Mouse (Mus musculus) testis, adult 2 months (tissue): ENCODE measurements at regions not wholly inside any gene's neighbourhood (a gene's known extent, or its start where the extent isn't known, plus 50 kb on each side); places are given as distances from the start of the nearest gene placed in this dataset.

Experiments used
- H3K27ac ChIP-seq: fragments of 200-500 bp; 2 replicates; pipeline ENCODE4 v1.5.1; 2012; ENCODE audit warnings: low read depth, low read length; ENCODE audit not compliant: control insufficient read depth, insufficient read depth
- H3K27me3 ChIP-seq: fragments of 200-500 bp; 2 replicates; pipeline ENCODE4 v1.6.1; 2012; ENCODE audit warnings: mild to moderate bottlenecking, low read length, moderate library complexity; ENCODE audit not compliant: control insufficient read depth, insufficient read depth
- H3K36me3 ChIP-seq: fragments of 200-500 bp; 2 replicates; pipeline ENCODE4 v1.6.1; 2012; ENCODE audit warnings: mild to moderate bottlenecking, low read length; ENCODE audit not compliant: control insufficient read depth, insufficient read depth
- H3K4me1 ChIP-seq: fragments of 200-500 bp; 2 replicates; pipeline ENCODE4 v1.6.1; 2012; ENCODE audit warnings: low read length; ENCODE audit not compliant: control insufficient read depth, insufficient read depth
- H3K4me3 ChIP-seq: fragments of 200-500 bp; 2 replicates; pipeline ENCODE4 v1.5.1; 2012; ENCODE audit warnings: low read depth, mild to moderate bottlenecking, low read length, moderate library complexity, mixed read lengths; ENCODE audit not compliant: control insufficient read depth
- CTCF ChIP-seq: fragments of 200-500 bp; IDR thresholded peaks from 2 replicates; pipeline ENCODE4 v1.5.1; 2012; ENCODE audit warnings: low read depth, mild to moderate bottlenecking, inconsistent platforms, low read length, moderate library complexity; ENCODE audit not compliant: control insufficient read depth, insufficient read depth, insufficient replicate concordance
- POLR2A ChIP-seq: fragments of 200-500 bp; IDR thresholded peaks from 2 replicates; pipeline ENCODE4 v1.6.1; 2012; ENCODE audit warnings: low read depth, mild to moderate bottlenecking, inconsistent platforms, low read length, moderate library complexity; ENCODE audit not compliant: control insufficient read depth

DNA sequence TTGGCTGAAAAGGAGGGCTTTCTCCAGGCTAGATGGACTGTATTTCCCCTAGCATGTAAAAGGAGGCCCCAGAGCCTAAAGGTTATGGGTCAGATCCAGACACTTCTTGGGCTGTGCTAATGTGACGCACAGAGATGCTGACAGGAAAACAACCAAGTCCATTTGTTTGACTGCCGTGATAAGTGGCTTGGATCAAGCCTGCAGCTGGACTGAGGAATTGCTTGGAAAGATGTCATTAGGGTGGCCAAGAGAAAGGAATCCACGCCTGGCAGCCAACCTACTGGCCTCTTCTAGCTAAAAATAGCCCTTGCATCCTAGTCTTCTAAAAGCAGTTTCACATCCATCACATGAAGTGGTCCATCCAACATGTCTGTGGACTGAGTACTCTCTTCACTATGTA is 241.8 kb upstream of the Nr4a3 start:
- TF ChIP-seq POLR2A (no peak), CTCF (no peak)
- H3K27ac ChIP-seq = no peak overlapping the region
- no peaks in the 10 kb centered on the region for H3K36me3 ChIP-seq
- H3K27me3 ChIP-seq = no peaks in the 10 kb centered on the region
- no peak overlapping the region for H3K4me3 ChIP-seq
- H3K4me1 ChIP-seq = no peaks in the 10 kb centered on the region

DNA sequence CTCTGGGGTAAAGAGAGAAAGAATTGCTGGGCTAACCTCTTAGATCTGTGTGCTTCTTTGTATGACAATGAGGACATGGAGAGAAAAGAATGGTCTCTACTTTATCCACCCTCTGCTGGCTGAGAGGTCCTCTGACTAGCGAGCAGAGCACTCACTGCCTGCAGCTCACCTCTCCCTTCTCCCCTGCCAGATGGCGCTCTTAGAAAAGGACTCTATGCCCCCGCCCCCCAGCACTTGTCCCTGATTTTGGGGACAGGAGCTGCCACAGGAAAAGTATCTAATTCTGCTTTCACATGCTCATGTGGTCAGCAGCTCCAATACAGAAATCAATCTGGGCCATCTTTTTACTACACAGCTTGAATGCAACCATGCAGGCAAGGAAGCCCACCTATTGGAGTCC is 237.1 kb upstream of the Nr4a3 start:
- Histone ChIP-seq H3K27me3 (no peaks in the 10 kb centered on the region), H3K4me1 (no peaks in the 10 kb centered on the region), H3K4me3 (no peak overlapping the region), H3K36me3 (no peaks in the 10 kb centered on the region), H3K27ac (no peak overlapping the region)
- TF ChIP-seq CTCF (no peak), POLR2A (no peak)

DNA sequence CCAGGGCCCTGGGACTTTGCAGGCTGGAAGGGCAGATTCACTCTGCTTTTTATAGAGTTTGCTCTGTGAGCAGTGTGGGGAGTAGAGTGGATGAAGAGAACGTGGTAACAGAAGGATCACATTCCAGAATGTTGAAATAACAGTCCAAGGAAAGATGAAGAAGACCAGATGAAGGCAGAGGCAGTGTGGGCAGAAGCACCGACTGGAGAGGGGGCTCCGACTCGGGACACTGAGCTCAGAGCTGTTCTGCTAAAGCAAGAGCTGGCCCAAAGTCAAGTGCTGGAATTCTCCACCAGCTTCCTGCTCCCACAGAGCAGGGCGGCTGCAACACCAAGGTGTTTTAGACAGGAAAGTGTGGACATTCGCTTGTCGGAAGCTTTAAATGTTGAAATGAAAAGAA is 230.9 kb upstream of the Nr4a3 start:
- Histone ChIP-seq H3K36me3 (no peaks in the 10 kb centered on the region), H3K4me1 (no peaks in the 10 kb centered on the region), H3K27ac (no peak overlapping the region), H3K4me3 (no peak overlapping the region), H3K27me3 (no peaks in the 10 kb centered on the region)
- TF ChIP-seq POLR2A (no peak), CTCF (no peak)

DNA sequence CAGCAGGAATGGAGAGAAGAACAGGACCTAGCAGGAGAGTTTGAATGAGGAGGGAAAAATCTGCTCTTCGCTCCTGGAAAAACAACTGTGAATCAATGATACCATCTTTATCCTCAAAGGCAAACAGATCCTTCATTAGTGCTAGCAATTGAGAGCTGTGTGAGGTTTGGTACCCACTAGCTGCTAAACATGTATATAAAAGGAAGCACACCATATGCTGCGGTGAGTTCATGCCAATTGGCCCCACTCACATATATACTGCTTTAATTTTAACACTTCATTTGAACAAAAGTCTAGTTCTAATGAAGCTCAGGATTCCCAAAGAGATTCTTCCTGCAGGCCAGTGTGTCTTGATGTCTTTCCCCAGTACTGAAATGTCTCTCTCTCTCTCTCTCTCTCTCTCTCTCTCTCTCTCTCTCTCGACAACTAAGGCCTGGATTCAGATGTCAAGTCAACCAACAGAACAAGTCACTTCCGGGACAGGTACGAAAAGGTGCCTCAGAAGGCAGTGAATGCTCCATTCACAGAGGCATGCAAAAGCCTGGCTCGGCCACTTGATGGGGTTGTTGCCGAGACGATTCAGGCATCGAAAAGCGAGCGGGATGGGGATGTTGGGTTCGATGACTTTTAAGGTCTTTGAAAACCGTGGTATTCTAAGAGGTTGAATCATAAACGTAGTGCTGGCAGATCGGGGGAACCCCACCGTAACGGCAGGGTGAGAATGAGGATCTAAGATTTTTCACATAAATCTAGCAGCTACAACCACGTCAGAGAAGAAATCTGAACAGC is 226.4 kb upstream of the Nr4a3 start:
- Histone ChIP-seq H3K4me3 (no peak overlapping the region), H3K27me3 (no peaks in the 10 kb centered on the region), H3K4me1 (no peaks in the 10 kb centered on the region), H3K36me3 (no peaks in the 10 kb centered on the region), H3K27ac (no peak overlapping the region)
- TF ChIP-seq POLR2A = no peak
- TF ChIP-seq CTCF = no peak

DNA sequence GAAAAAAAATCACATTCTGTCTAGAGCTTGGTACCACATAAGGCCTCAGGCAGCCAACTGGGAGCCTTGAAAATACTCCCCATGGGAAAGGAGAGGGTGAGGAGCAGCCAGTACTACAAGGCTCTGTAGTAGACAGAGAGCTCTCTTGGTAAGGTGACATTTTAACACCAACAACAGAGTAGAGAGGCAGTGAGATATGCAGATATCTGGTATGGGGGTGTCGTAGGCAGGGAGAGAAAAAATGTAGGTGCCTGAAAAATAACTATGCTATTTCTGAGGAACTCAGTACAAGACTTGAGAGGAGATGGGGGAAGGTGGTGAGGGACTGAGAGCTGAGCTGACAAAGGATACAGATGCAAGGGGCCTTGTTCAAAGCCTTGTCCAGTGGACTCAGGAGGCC is 224.4 kb upstream of the Nr4a3 start:
- H3K27ac ChIP-seq = no peak overlapping the region
- TF ChIP-seq POLR2A = no peak
- TF ChIP-seq CTCF = no peak
- no peak overlapping the region for H3K4me3 ChIP-seq
- no peaks in the 10 kb centered on the region for H3K27me3 ChIP-seq
- H3K4me1 ChIP-seq = no peaks in the 10 kb centered on the region
- no peaks in the 10 kb centered on the region for H3K36me3 ChIP-seq

DNA sequence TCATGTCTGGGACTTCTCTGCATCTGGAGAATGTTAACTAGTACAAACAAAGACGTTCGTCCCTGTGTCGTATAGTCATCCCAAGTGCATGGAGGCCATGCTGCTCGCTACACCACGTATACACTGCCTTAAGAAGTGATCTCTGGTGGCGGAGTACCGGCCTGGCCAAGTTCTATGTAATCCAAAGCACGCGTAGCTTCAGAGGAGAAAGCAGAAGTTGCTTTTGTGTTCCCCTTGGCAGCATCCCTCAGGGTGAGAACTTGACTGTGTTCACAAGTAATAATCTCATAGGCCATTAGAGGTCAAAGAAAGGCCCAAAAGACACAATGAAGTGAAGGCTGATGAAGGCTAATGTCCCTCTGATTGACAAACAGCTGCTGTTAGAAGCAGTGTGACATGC is 221.7 kb upstream of the Nr4a3 start:
- Histone ChIP-seq H3K27me3 (no peaks in the 10 kb centered on the region), H3K27ac (no peak overlapping the region), H3K36me3 (no peaks in the 10 kb centered on the region), H3K4me1 (no peaks in the 10 kb centered on the region), H3K4me3 (no peak overlapping the region)
- no peak for TF ChIP-seq CTCF
- no peak for TF ChIP-seq POLR2A

DNA sequence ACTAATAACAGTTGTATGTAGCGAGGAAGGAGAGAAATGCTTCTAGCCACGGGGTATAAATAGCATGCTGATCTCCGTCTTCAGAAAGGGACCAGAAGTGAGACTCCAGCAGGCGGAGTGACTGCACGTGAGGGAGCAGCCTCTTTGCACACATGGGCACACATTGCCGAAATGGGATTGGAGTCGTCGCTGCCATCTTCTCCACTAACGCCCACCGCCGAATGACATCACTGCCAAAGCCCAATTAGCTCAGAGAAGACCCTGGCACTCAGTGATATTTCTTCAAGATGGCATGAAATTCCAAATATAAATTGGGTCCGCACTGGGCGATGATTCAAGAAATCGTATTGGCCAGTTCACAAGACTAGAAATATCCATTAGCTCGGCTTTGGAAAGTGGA is 220.9 kb upstream of the Nr4a3 start:
- Histone ChIP-seq H3K27me3 (no peaks in the 10 kb centered on the region), H3K27ac (no peak overlapping the region), H3K4me3 (no peak overlapping the region), H3K36me3 (no peaks in the 10 kb centered on the region), H3K4me1 (no peaks in the 10 kb centered on the region)
- TF ChIP-seq POLR2A (no peak), CTCF (no peak)

DNA sequence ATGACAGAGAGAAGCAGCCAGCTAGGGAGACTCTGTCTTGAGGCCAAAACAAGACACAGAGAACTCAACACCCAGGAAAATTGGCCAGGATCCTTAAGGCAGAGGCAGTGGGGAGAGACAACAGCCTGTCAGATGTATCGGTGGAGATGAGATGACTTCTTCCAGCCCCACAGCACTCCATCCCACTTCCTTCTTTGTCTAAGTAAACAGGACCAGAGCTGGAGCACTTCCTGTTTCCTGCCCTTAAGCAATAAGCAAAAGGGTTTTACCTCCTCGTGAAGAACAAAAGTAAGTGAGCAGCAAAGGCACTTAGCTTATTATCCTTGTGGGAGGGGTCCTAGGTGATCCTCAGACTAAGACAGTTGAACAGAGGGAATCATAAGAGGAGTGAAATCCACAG is 212.0 kb upstream of the Nr4a3 start:
- no peak for TF ChIP-seq POLR2A
- no peak for TF ChIP-seq CTCF
- H3K27ac ChIP-seq = no peak overlapping the region
- H3K4me3 ChIP-seq = no peak overlapping the region
- H3K4me1 ChIP-seq = no peaks in the 10 kb centered on the region
- no peaks in the 10 kb centered on the region for H3K27me3 ChIP-seq
- no peaks in the 10 kb centered on the region for H3K36me3 ChIP-seq

DNA sequence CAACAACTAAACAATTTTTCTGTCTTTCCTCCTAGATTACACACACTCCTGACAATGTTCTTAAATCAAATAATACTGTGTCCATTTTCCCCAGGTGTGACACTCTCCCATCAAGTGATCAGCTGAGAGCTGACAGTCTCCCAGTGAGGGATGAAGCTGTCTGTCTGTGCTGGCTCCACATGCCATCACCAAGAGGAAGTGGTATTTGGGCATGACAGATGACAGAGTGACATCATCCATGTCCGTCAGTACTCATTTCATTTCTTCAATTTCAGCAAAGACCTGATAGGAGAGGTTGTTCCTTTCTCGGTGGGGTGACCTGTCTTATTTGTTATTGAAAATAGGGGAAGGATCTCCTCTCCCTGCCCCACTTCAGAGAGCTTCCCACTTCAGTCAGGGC is 206.5 kb upstream of the Nr4a3 start:
- no peak for TF ChIP-seq CTCF
- TF ChIP-seq POLR2A = no peak
- no peaks in the 10 kb centered on the region for H3K36me3 ChIP-seq
- no peak overlapping the region for H3K27ac ChIP-seq
- no peaks in the 10 kb centered on the region for H3K4me1 ChIP-seq
- no peak overlapping the region for H3K4me3 ChIP-seq
- no peaks in the 10 kb centered on the region for H3K27me3 ChIP-seq
